Mouse (Mus musculus): ENCODE results near the gene Sdc1. TPM values are rescaled to one million over a fixed set of nuclear protein-coding genes. Genes with fewer than 3 reads are reported as not detected.

The Sdc1 gene
- 6.7 and 8.9 TPM in 2 replicates for polyA plus RNA-seq (2015; fragmentation: Nextera tagmentation; extraction: Ambion mirVana)

GRCm38 (mm10) chr12:8770946-8771843 is at the start of gene Sdc1:
TSS of gene Sdc1 (plus strand) at chr12:8771323.

Other genes starting within 250 kb of the Sdc1 start
- gene Slc7a15, start 172.3 kb upstream of the Sdc1 start, polyA plus RNA-seq (2015; fragmentation: Nextera tagmentation; extraction: Ambion mirVana): not detected in 2 replicates
- gene Pum2, start 97.2 kb upstream of the Sdc1 start, polyA plus RNA-seq (2015; fragmentation: Nextera tagmentation; extraction: Ambion mirVana): 27.0 and 28.8 TPM in 2 replicates
- gene Laptm4a, start 150.3 kb downstream of the Sdc1 start, polyA plus RNA-seq (2015; fragmentation: Nextera tagmentation; extraction: Ambion mirVana): 141 and 160 TPM in 2 replicates
- gene Matn3, start 176.6 kb downstream of the Sdc1 start, polyA plus RNA-seq (2015; fragmentation: Nextera tagmentation; extraction: Ambion mirVana): 0.05 and 0.08 TPM in 2 replicates
- 2.5 TPM in 2 replicates for gene Wdr35, start 202.6 kb downstream of the Sdc1 start, polyA plus RNA-seq (2015; fragmentation: Nextera tagmentation; extraction: Ambion mirVana)

All from spleen, postnatal 0 days (tissue).